13 mouse cellular contexts compared by ENCODE assay signal in genomic region chr6:40011609-40012008, GRCm38 (mm10).
DNase-seq lines count a peak whose midpoint lies in the region; ATAC-seq and TF ChIP-seq lines count a peak whose summit lies in the region.
"Had no signal": no experiment of that assay in that cellular context is flagged by ENCODE, and none has a peak within 500 bp of the region (broad histone marks: within the 10 kb centered on the region; RNA-seq: fewer than 3 reads in every experiment).

No protein-coding gene starts in this region.

- TF ChIP-seq CTCF in stomach, postnatal 0 days (IDR thresholded peaks at IDR 0.05; ENCODE audit: low read depth): no peak

- H3K4me2 ChIP-seq in hindbrain, embryonic 14.5 days (replicated peaks): no peak overlapping the region
- H3K4me2 ChIP-seq in stomach, postnatal 0 days (replicated peaks; ENCODE audit: low read depth): no peak overlapping the region
- H3K4me2 ChIP-seq: limb, embryonic 15.5 days; neural tube, embryonic 13.5 days had no signal

- H3K4me3 ChIP-seq in hindbrain, embryonic 10.5 days: no peak overlapping the region
- H3K4me3 ChIP-seq in hindbrain, embryonic 14.5 days (replicated peaks; ENCODE audit: low read length): no peak overlapping the region
- H3K4me3 ChIP-seq in stomach, postnatal 0 days (ENCODE audit: low read depth, low read length): no peak overlapping the region
- H3K4me3 ChIP-seq: limb, embryonic 15.5 days; neural tube, embryonic 13.5 days had no signal

- H3K9ac ChIP-seq in hindbrain, embryonic 14.5 days: no peak overlapping the region
- no peak overlapping the region for H3K9ac ChIP-seq in stomach, postnatal 0 days (ENCODE audit: low read length)
- H3K9ac ChIP-seq: limb, embryonic 15.5 days; neural tube, embryonic 13.5 days had no signal

- H3K4me1 ChIP-seq in hindbrain, embryonic 10.5 days (replicated peaks): peaks cover 43% of the 10 kb centered on the region
- H3K4me1 ChIP-seq in hindbrain, embryonic 14.5 days (replicated peaks; ENCODE audit: control insufficient read depth, insufficient read depth, low read length): peaks cover 41% of the 10 kb centered on the region
- H3K4me1 ChIP-seq in stomach, postnatal 0 days (replicated peaks; ENCODE audit: control insufficient read depth, insufficient read depth): no peaks in the 10 kb centered on the region
- H3K4me1 ChIP-seq: limb, embryonic 15.5 days had no signal

- H3K27ac ChIP-seq in hindbrain, embryonic 10.5 days: no peak overlapping the region
- H3K27ac ChIP-seq in hindbrain, embryonic 14.5 days: no peak overlapping the region
- no peak overlapping the region for H3K27ac ChIP-seq in stomach, postnatal 0 days (replicated peaks)
- H3K27ac ChIP-seq: limb, embryonic 15.5 days; neural tube, embryonic 13.5 days had no signal

- peak; percentile 36 for DNase-seq in hindbrain, embryonic 10.5 days (ENCODE audit: low spot score)
- DNase-seq in hindbrain, embryonic 14.5 days (ENCODE audit: low spot score): no peak
- peak; percentile 1 for DNase-seq in thymus, postnatal 25 days
- no peak for DNase-seq in thymus, postnatal 10 days (ENCODE audit: low spot score in 2 of 2)
- peak; percentile 23 for DNase-seq in embryo, embryonic 9.5 days (ENCODE audit: extremely low spot score)
- peak; percentile 32 for DNase-seq in stomach, postnatal 0 days (ENCODE audit: low spot score)
- no peak for DNase-seq in cerebellum, postnatal 36 days
- DNase-seq in layer of hippocampus, postnatal 36 days: no peak
- DNase-seq: spleen, adult 18-20 months; thymus, postnatal 36 days had no signal

- TF ChIP-seq EP300 in stomach, postnatal 0 days (optimal IDR thresholded peaks at IDR 0.05): no peak

- H3K36me3 ChIP-seq in hindbrain, embryonic 10.5 days: no peaks in the 10 kb centered on the region
- H3K36me3 ChIP-seq in hindbrain, embryonic 14.5 days (replicated peaks; ENCODE audit: control insufficient read depth, insufficient read depth): no peaks in the 10 kb centered on the region
- no peaks in the 10 kb centered on the region for H3K36me3 ChIP-seq in stomach, postnatal 0 days (ENCODE audit: control insufficient read depth, insufficient read depth, low read length)
- H3K36me3 ChIP-seq: G1E; limb, embryonic 15.5 days; neural tube, embryonic 13.5 days had no signal

- no peaks in the 10 kb centered on the region for H3K27me3 ChIP-seq in hindbrain, embryonic 10.5 days (ENCODE audit: insufficient read depth, poor library complexity, severe bottlenecking)
- no peaks in the 10 kb centered on the region for H3K27me3 ChIP-seq in hindbrain, embryonic 14.5 days (ENCODE audit: control insufficient read depth, insufficient read depth, low read length)
- H3K27me3 ChIP-seq in stomach, postnatal 0 days (ENCODE audit: control insufficient read depth, insufficient read depth, low read length): no peaks in the 10 kb centered on the region
- H3K27me3 ChIP-seq: limb, embryonic 15.5 days; neural tube, embryonic 13.5 days had no signal

- ATAC-seq in hindbrain, embryonic 14.5 days (ENCODE audit: low FRiP score): no peak
- ATAC-seq in stomach, postnatal 0 days (ENCODE audit: low FRiP score, low TSS enrichment): 0 out of 2 replicates have a peak, but pooled peaks have one; percentile 21

- 74% methylated on average over 5 of the region's 5 CpGs for WGBS in hindbrain, embryonic 10.5 days
- WGBS in hindbrain, embryonic 14.5 days: 76% methylated on average over 5 of the region's 5 CpGs
- WGBS in stomach, postnatal 0 days: 63% methylated on average over 5 of the region's 5 CpGs

- H3K9me3 ChIP-seq in hindbrain, embryonic 10.5 days: no peaks in the 10 kb centered on the region
- H3K9me3 ChIP-seq in hindbrain, embryonic 14.5 days (ENCODE audit: control insufficient read depth, low read length): no peaks in the 10 kb centered on the region
- H3K9me3 ChIP-seq in stomach, postnatal 0 days (ENCODE audit: control insufficient read depth, low read length): no peaks in the 10 kb centered on the region
- H3K9me3 ChIP-seq: G1E; limb, embryonic 15.5 days; neural tube, embryonic 13.5 days had no signal

Comparison
In these comparisons a context has a peak if more than half of its experiments do, and no peak if none do; other contexts are left out.
1. DNase-seq: peak in hindbrain, embryonic 10.5 days (single experiment), thymus, postnatal 25 days (single experiment), embryo, embryonic 9.5 days (single experiment) and stomach, postnatal 0 days (single experiment); none in hindbrain, embryonic 14.5 days (single experiment), thymus, postnatal 10 days (0 of 2), cerebellum, postnatal 36 days (0 of 2) and layer of hippocampus, postnatal 36 days (0 of 2).